ENCODE assay signal across 10 mouse cellular contexts in the genomic region with DNA sequence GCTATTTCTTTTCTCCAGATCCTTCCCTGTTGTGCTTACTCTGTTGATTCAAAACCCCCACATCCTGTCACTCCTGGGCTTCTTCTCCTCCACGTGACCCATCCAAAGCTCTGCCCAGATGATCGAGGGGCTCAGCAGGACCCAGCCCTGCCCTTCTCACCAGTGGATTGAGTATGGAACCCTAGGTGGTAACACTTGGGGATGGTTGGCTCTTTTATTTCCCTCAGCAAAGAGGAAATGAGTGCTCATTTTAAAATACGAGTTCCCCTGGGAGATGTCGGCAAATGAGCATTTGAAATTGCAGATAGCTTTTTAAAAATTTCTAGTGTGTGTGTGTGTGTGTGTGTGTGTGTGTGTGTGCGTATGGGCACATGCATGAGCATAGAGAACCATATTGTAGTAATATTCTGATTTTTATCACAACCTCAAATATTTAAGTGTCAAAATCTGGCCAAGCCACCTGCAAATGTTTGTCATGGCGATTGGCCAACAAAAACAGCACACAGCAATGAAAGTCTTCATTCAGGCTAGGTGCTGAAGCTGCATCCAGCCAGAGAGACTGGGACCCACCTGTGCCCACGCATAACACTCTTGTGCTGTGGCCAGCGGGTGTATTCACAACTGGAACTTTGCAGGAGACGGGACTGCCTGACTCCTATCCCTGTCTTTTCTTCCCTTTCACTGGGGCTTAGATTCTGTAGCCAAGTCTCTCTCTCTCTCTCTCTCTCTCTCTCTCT.
DNase-seq lines count a peak whose midpoint lies in the region; ATAC-seq and TF ChIP-seq lines count a peak whose summit lies in the region.
"Had no signal": no experiment of that assay in that cellular context is flagged by ENCODE, and none has a peak within 500 bp of the region (broad histone marks: within the 10 kb centered on the region; RNA-seq: fewer than 3 reads in every experiment).

No protein-coding gene starts in this region.

- 54% methylated on average over 9 of the region's 9 CpGs for WGBS in forebrain, postnatal 0 days
- 69% methylated on average over 9 of the region's 9 CpGs for WGBS in forebrain, embryonic 12.5 days
- WGBS in limb, embryonic 15.5 days, result 21% methylated on average over 9 of the region's 9 CpGs
- 57% methylated on average over 9 of the region's 9 CpGs for WGBS in intestine, postnatal 0 days

- no peak overlapping the region for H3K4me3 ChIP-seq in forebrain, postnatal 0 days (ENCODE audit: low read depth, low read length)
- no peak overlapping the region for H3K4me3 ChIP-seq in forebrain, embryonic 12.5 days (replicated peaks)
- H3K4me3 ChIP-seq in limb, embryonic 15.5 days, result no peak overlapping the region
- no peak overlapping the region for H3K4me3 ChIP-seq in intestine, postnatal 0 days (ENCODE audit: low read depth, low read length)
- H3K4me3 ChIP-seq: midbrain, embryonic 10.5 days had no signal

- H3K27me3 ChIP-seq in forebrain, postnatal 0 days (ENCODE audit: insufficient read depth, low read length), result no peaks in the 10 kb centered on the region
- no peaks in the 10 kb centered on the region for H3K27me3 ChIP-seq in forebrain, embryonic 12.5 days
- no peaks in the 10 kb centered on the region for H3K27me3 ChIP-seq in limb, embryonic 15.5 days
- H3K27me3 ChIP-seq in intestine, postnatal 0 days (replicated peaks; ENCODE audit: control insufficient read depth, insufficient read depth, low read length), result no peaks in the 10 kb centered on the region

- no peaks in the 10 kb centered on the region for H3K9me3 ChIP-seq in forebrain, postnatal 0 days (ENCODE audit: low read length)
- no peaks in the 10 kb centered on the region for H3K9me3 ChIP-seq in forebrain, embryonic 12.5 days
- no peaks in the 10 kb centered on the region for H3K9me3 ChIP-seq in limb, embryonic 15.5 days
- no peaks in the 10 kb centered on the region for H3K9me3 ChIP-seq in intestine, postnatal 0 days (ENCODE audit: control insufficient read depth)
- H3K9me3 ChIP-seq: midbrain, embryonic 10.5 days had no signal

- no peak overlapping the region for H3K4me2 ChIP-seq in forebrain, postnatal 0 days (ENCODE audit: low read depth)
- no peak overlapping the region for H3K4me2 ChIP-seq in forebrain, embryonic 12.5 days
- H3K4me2 ChIP-seq in limb, embryonic 15.5 days, result no peak overlapping the region
- H3K4me2 ChIP-seq in intestine, postnatal 0 days (replicated peaks; ENCODE audit: low read depth), result no peak overlapping the region
- H3K4me2 ChIP-seq: heart, embryonic 11.5 days had no signal

- intact Hi-C loops in left cerebral cortex, postnatal 4 days (cut with DNase I), result no loop called here

- DNase-seq in forebrain, postnatal 0 days, result no peak
- DNase-seq in urinary bladder, postnatal 25 days (ENCODE audit: low spot score), result peak; percentile 39
- DNase-seq in urinary bladder, postnatal 4 days (ENCODE audit: low spot score in 2 of 2), result no peak
- DNase-seq in left cerebral cortex, postnatal 4 days, result no peak
- DNase-seq in right cerebral cortex, postnatal 36 days (ENCODE audit: low spot score in 2 of 2), result no peak

- no peak overlapping the region for H3K9ac ChIP-seq in forebrain, postnatal 0 days
- no peak overlapping the region for H3K9ac ChIP-seq in forebrain, embryonic 12.5 days
- no peak overlapping the region for H3K9ac ChIP-seq in limb, embryonic 15.5 days
- H3K9ac ChIP-seq in intestine, postnatal 0 days (ENCODE audit: low read depth, low read length), result no peak overlapping the region

- peak; percentile 45; the same call in 1 of the 2 replicates for ATAC-seq in forebrain, postnatal 0 days
- no peak for ATAC-seq in forebrain, embryonic 12.5 days (ENCODE audit: low FRiP score)
- peak; percentile 55; the same call in 1 of the 2 replicates for ATAC-seq in limb, embryonic 15.5 days (ENCODE audit: insufficient number of reproducible peaks, low FRiP score, low TSS enrichment, low read depth)
- ATAC-seq in intestine, postnatal 0 days, result no peak

- peaks cover 7% of the 10 kb centered on the region for H3K4me1 ChIP-seq in forebrain, postnatal 0 days (ENCODE audit: insufficient read depth)
- H3K4me1 ChIP-seq in forebrain, embryonic 12.5 days, result peaks cover 15% of the 10 kb centered on the region
- peaks cover 47% of the 10 kb centered on the region for H3K4me1 ChIP-seq in limb, embryonic 15.5 days
- H3K4me1 ChIP-seq in intestine, postnatal 0 days (replicated peaks; ENCODE audit: control insufficient read depth, insufficient read depth, low read length), result no peaks in the 10 kb centered on the region

- no peaks in the 10 kb centered on the region for H3K36me3 ChIP-seq in forebrain, postnatal 0 days (ENCODE audit: insufficient read depth)
- no peaks in the 10 kb centered on the region for H3K36me3 ChIP-seq in forebrain, embryonic 12.5 days (replicated peaks)
- H3K36me3 ChIP-seq in limb, embryonic 15.5 days, result peaks cover 3% of the 10 kb centered on the region; the same call in 1 of the 2 replicates
- no peaks in the 10 kb centered on the region for H3K36me3 ChIP-seq in intestine, postnatal 0 days (ENCODE audit: control insufficient read depth, insufficient read depth)
- H3K36me3 ChIP-seq: midbrain, embryonic 10.5 days had no signal

- no peak overlapping the region for H3K27ac ChIP-seq in forebrain, postnatal 0 days (ENCODE audit: low read depth, low read length)
- no peak overlapping the region for H3K27ac ChIP-seq in forebrain, embryonic 12.5 days
- peak overlapping the region; percentile 63 for H3K27ac ChIP-seq in limb, embryonic 15.5 days
- no peak overlapping the region for H3K27ac ChIP-seq in intestine, postnatal 0 days (ENCODE audit: low read depth, low read length)
- H3K27ac ChIP-seq: midbrain, embryonic 10.5 days had no signal

- no peak for TF ChIP-seq CTCF in forebrain, postnatal 0 days (IDR thresholded peaks at IDR 0.05; ENCODE audit: low read depth)
- TF ChIP-seq CTCF in intestine, postnatal 0 days (IDR thresholded peaks at IDR 0.05; ENCODE audit: low read depth), result no peak

Comparison
In these comparisons a context has a peak if more than half of its experiments do, and no peak if none do; other contexts are left out.
1. ATAC-seq: peak in forebrain, postnatal 0 days (single experiment) and limb, embryonic 15.5 days (single experiment); none in forebrain, embryonic 12.5 days (single experiment) and intestine, postnatal 0 days (single experiment).